Mouse (Mus musculus) CH12.LX (cell line): ENCODE data around the gene C1qtnf5. TPM values are rescaled to one million over a fixed set of nuclear protein-coding genes. Genes with fewer than 3 reads are reported as not detected.

Experiments used
- DNase-seq: peaks from one replicate; pipeline ENCODE4 v3.0.0-alpha.2; 2013; ENCODE audit errors: extremely low read depth
- H3K27ac ChIP-seq: 2 replicates; pipeline ENCODE4 v1.5.1; 2012; ENCODE audit warnings: low read depth, mild to moderate bottlenecking, control low read depth, moderate library complexity; ENCODE audit not compliant: insufficient read depth
- H3K27me3 ChIP-seq: replicated peaks from 2 replicates; pipeline ENCODE3; 2012; ENCODE audit warnings: inconsistent platforms
- H3K36me3 ChIP-seq, 2 experiments: replicated peaks in 1 of 2; 2 replicates each; pipeline versions ENCODE3 to v1.6.1; 2012; ENCODE audit warnings: inconsistent platforms in 1 of 2, low read length in 1 of 2, mild to moderate bottlenecking in 1 of 2, mixed read lengths in 1 of 2, moderate library complexity in 1 of 2; ENCODE audit not compliant: control insufficient read depth in 1 of 2, insufficient read depth in 1 of 2
- H3K4me1 ChIP-seq, 2 experiments: 2 replicates each; pipeline ENCODE4 v1.6.1; 2012; ENCODE audit warnings: inconsistent platforms in 1 of 2, moderate library complexity in 1 of 2; ENCODE audit not compliant: insufficient read depth in 2 of 2, control insufficient read depth in 1 of 2
- H3K4me2 ChIP-seq: 2 replicates; pipeline ENCODE4 v1.6.1; 2012; ENCODE audit warnings: low read depth, mild to moderate bottlenecking, control low read depth; ENCODE audit not compliant: poor library complexity, insufficient read depth, severe bottlenecking
- H3K4me3 ChIP-seq, 3 experiments: fragments of 150-350 bp in 1 of 3; sonication (generic) in 1 of 3; replicated peaks in 1 of 3; 2 replicates each; pipeline versions ENCODE3 to v1.5.1; 2011 to 2012; ENCODE audit warnings: low read depth in 2 of 3, low read length in 2 of 3, mild to moderate bottlenecking in 2 of 3, moderate library complexity in 2 of 3, control low read depth in 1 of 3, improper control_type of control experiment in 1 of 3, inconsistent platforms in 1 of 3, mixed read lengths in 1 of 3; ENCODE audit not compliant: poor library complexity in 1 of 3
- H3K79me2 ChIP-seq: replicated peaks from 2 replicates; pipeline ENCODE4 v1.6.1; 2012; ENCODE audit warnings: mild to moderate bottlenecking, moderate library complexity; ENCODE audit not compliant: control insufficient read depth, poor library complexity, insufficient read depth, severe bottlenecking; ENCODE audit errors: extremely low read depth
- H3K9ac ChIP-seq: 2 replicates; pipeline ENCODE4 v1.6.1; 2012; ENCODE audit warnings: low read depth, mild to moderate bottlenecking, control low read depth, moderate library complexity; ENCODE audit not compliant: insufficient read depth
- H3K9me3 ChIP-seq: replicated peaks from 2 replicates; pipeline ENCODE3; 2012; ENCODE audit warnings: low read length, inconsistent platforms, mixed read lengths
- CHD1 ChIP-seq: IDR thresholded peaks from 2 replicates; pipeline ENCODE4 v1.6.1; 2012; ENCODE audit warnings: low read depth, low read length, improper control_type of control experiment, inconsistent platforms
- CHD2 ChIP-seq: IDR thresholded peaks from 2 replicates; pipeline ENCODE4 v1.6.1; 2011; ENCODE audit warnings: low read length, improper control_type of control experiment
- E2F4 ChIP-seq: IDR thresholded peaks from 2 replicates; pipeline ENCODE4 v1.6.1; 2011; ENCODE audit warnings: low read depth, low read length, improper control_type of control experiment; ENCODE audit not compliant: insufficient replicate concordance
- ELF1 ChIP-seq: IDR thresholded peaks from 2 replicates; pipeline ENCODE4 v1.6.1; 2014; ENCODE audit warnings: low read depth, mild to moderate bottlenecking, inconsistent platforms, low read length, improper control_type of control experiment
- JUN ChIP-seq: IDR thresholded peaks from 2 replicates; pipeline ENCODE4 v1.6.1; 2011; ENCODE audit warnings: low read depth, mild to moderate bottlenecking, low read length, improper control_type of control experiment, moderate library complexity; ENCODE audit not compliant: insufficient read depth
- KAT2A ChIP-seq: IDR thresholded peaks from 2 replicates; pipeline ENCODE4 v1.6.1; 2012; ENCODE audit warnings: low read length, improper control_type of control experiment, inconsistent platforms; ENCODE audit not compliant: insufficient replicate concordance
- MAZ ChIP-seq: IDR thresholded peaks from 2 replicates; pipeline ENCODE4 v1.6.1; 2012; ENCODE audit warnings: low read depth, mild to moderate bottlenecking, inconsistent platforms, low read length, improper control_type of control experiment, moderate library complexity
- MXI1 ChIP-seq: IDR thresholded peaks from 2 replicates; pipeline ENCODE4 v1.6.1; 2011; ENCODE audit warnings: mild to moderate bottlenecking, low read depth, low read length, improper control_type of control experiment
- MYC ChIP-seq: IDR thresholded peaks from 2 replicates; pipeline ENCODE4 v1.6.1; 2011; ENCODE audit warnings: low read depth, mild to moderate bottlenecking, improper control_type of control experiment, low read length
- PAX5 ChIP-seq: IDR thresholded peaks from 2 replicates; pipeline ENCODE4 v1.6.1; 2012; ENCODE audit warnings: low read length, inconsistent platforms, mixed read lengths
- POLR2AphosphoS2 ChIP-seq: IDR thresholded peaks from 2 replicates; pipeline ENCODE4 v1.6.1; 2011; ENCODE audit warnings: low read depth, low read length, improper control_type of control experiment
- RAD21 ChIP-seq: IDR thresholded peaks from 2 replicates; pipeline ENCODE4 v1.6.1; 2011; ENCODE audit warnings: low read depth, mild to moderate bottlenecking, low read length, improper control_type of control experiment, moderate library complexity
- RCOR1 ChIP-seq: conservative IDR thresholded peaks from 2 replicates; pipeline ENCODE4 v1.6.1; 2012; ENCODE audit warnings: low read depth, mild to moderate bottlenecking, inconsistent platforms, low read length, improper control_type of control experiment
- UBTF ChIP-seq: IDR thresholded peaks from 2 replicates; pipeline ENCODE4 v1.6.1; 2012; ENCODE audit warnings: low read depth, mild to moderate bottlenecking, inconsistent platforms, low read length, improper control_type of control experiment, moderate library complexity
- USF1 ChIP-seq: IDR thresholded peaks from 2 replicates; pipeline ENCODE4 v1.6.1; 2014; ENCODE audit warnings: low read depth, mild to moderate bottlenecking, inconsistent platforms, low read length, improper control_type of control experiment
- ZC3H11A ChIP-seq: IDR thresholded peaks from 2 replicates; pipeline ENCODE4 v1.6.1; 2012; ENCODE audit warnings: low read depth, mild to moderate bottlenecking, inconsistent platforms, low read length, improper control_type of control experiment
- ZMIZ1 ChIP-seq: IDR thresholded peaks from 2 replicates; pipeline ENCODE4 v1.6.1; 2012; ENCODE audit warnings: low read depth, mild to moderate bottlenecking, inconsistent platforms, low read length, improper control_type of control experiment
- dilution Hi-C: fragments of 300-500 bp; cut with MboI; formaldehyde crosslinking; loops from 2 replicates; pipeline ENCODE4 v1.14.3; 2020; ENCODE audit warnings: low sequenced_read_pairs; ENCODE audit not compliant: extremely low pct_unique_long_range_greater_than_20kb, extremely low pct_ligation_motif_present
- in situ Hi-C: fragments of 300-500 bp; cut with MboI; formaldehyde crosslinking; loops from 3 replicates; pipeline ENCODE4 v1.14.3; 2019; ENCODE audit warnings: low sequenced_read_pairs, low pct_ligation_motif_present, low pct_unique_long_range_greater_than_20kb, mixed read lengths
- polyA plus RNA-seq: library from polyadenylated mRNA; unstranded; fragments of >175 nt; gene quantifications from 2 replicates; pipeline ENCODE4 v1.2.1, GENCODE M21; 2012; ENCODE audit warnings: low read depth; ENCODE audit not compliant: insufficient read length
- total RNA-seq, 2 experiments: library from RNA; depleted of rRNA; stranded (reverse); fragments of 300-350 nt in 1 of 2; fragments of >200 nt in 1 of 2; gene quantifications; 2 replicates each; pipeline ENCODE4 v1.2.3; 2012 to 2014

Gene C1qtnf5
- total and polyA plus RNA-seq, 3 experiments: not detected

GRCm38 (mm10) chr9:44135731-44136411, 28.8 kb downstream of the C1qtnf5 start:
- peaks cover 0 to 15% of the 10 kb centered on the region in 2 experiments for H3K36me3 ChIP-seq
- H3K79me2 ChIP-seq: no peaks in the 10 kb centered on the region
- H3K27ac ChIP-seq: no peak overlapping the region
- no peak for DNase-seq
- in situ Hi-C loops (no loop called here), dilution Hi-C loops (no loop called here)
- H3K9ac ChIP-seq: no peak overlapping the region
- no peak overlapping the region for H3K4me3 ChIP-seq
- peaks cover 11 to 19% of the 10 kb centered on the region in 2 experiments for H3K4me1 ChIP-seq
- no peak for TF ChIP-seq ZMIZ1
- TF ChIP-seq KAT2A: no peak
- TF ChIP-seq CHD1: no peak
- TF ChIP-seq E2F4: no peak
- no peak for TF ChIP-seq PAX5
- H3K4me2 ChIP-seq: no peak overlapping the region
- peaks cover 52% of the 10 kb centered on the region for H3K27me3 ChIP-seq
- H3K9me3 ChIP-seq: no peaks in the 10 kb centered on the region

- peaks cover 8 to 11% of the 10 kb centered on the region in 2 experiments; a peak in 3 of 4 replicates for H3K4me1 ChIP-seq
- in situ Hi-C loops: no loop called here
- H3K4me2 ChIP-seq: no peak overlapping the region
- H3K36me3 ChIP-seq: peaks cover 3 to 30% of the 10 kb centered on the region in 2 experiments
- no peak overlapping the region for H3K27ac ChIP-seq
- TF ChIP-seq MYC: no peak
- no peak for TF ChIP-seq UBTF
- TF ChIP-seq RAD21: no peak
- no peak for TF ChIP-seq JUN
- no peak for TF ChIP-seq ZC3H11A
- no peak for TF ChIP-seq ZMIZ1
- TF ChIP-seq USF1: no peak
- TF ChIP-seq RCOR1: no peak
- no peak for TF ChIP-seq POLR2AphosphoS2
- no peak for TF ChIP-seq MXI1
- TF ChIP-seq CHD2: no peak
- TF ChIP-seq ELF1: no peak
- no peak for TF ChIP-seq KAT2A
- TF ChIP-seq MAZ: no peak
- H3K27me3 ChIP-seq: peaks cover 35% of the 10 kb centered on the region
- H3K79me2 ChIP-seq: no peaks in the 10 kb centered on the region
- dilution Hi-C loops: no loop called here
- H3K4me3 ChIP-seq: no peak overlapping the region
- no peak overlapping the region for H3K9ac ChIP-seq
- H3K9me3 ChIP-seq: no peaks in the 10 kb centered on the region
- no peak for DNase-seq
These were observed 30.8 kb downstream of the C1qtnf5 start for GRCm38 (mm10) chr9:44137846-44138245.
